ENCODE assay signal across 9 mouse cellular contexts in genomic region chr4:132292988-132293387, GRCm38 (mm10). TPM values are rescaled to one million over a fixed set of nuclear protein-coding genes. Genes with fewer than 3 reads are reported as not detected.
DNase-seq lines count a peak whose midpoint lies in the region; ATAC-seq and TF ChIP-seq lines count a peak whose summit lies in the region.
"Had no signal": no experiment of that assay in that cellular context is flagged by ENCODE, and none has a peak within 500 bp of the region (broad histone marks: within the 10 kb centered on the region; RNA-seq: fewer than 3 reads in every experiment).

No protein-coding gene starts in this region.

- no peak overlapping the region for H3K4me3 ChIP-seq in forebrain, embryonic 14.5 days (ENCODE audit: low read depth, low read length)
- no peak overlapping the region for H3K4me3 ChIP-seq in forebrain, embryonic 15.5 days
- H3K4me3 ChIP-seq in ES-Bruce4 (ENCODE audit: low read depth, low read length) = no peak overlapping the region
- H3K4me3 ChIP-seq: neural tube, embryonic 13.5 days had no signal

- TF ChIP-seq POLR2A in ES-Bruce4 (IDR thresholded peaks at IDR 0.05; ENCODE audit: insufficient read depth, low read length) = no peak

- no peak for TF ChIP-seq EP300 in ES-Bruce4 (IDR thresholded peaks at IDR 0.05; ENCODE audit: insufficient read depth, low read depth, low read length)

- peaks cover 45% of the 10 kb centered on the region for H3K36me3 ChIP-seq in forebrain, embryonic 14.5 days (ENCODE audit: control insufficient read depth, insufficient read depth, low read length)
- H3K36me3 ChIP-seq in forebrain, embryonic 15.5 days = peaks cover 30% of the 10 kb centered on the region
- peaks cover 5% of the 10 kb centered on the region for H3K36me3 ChIP-seq in ES-Bruce4 (ENCODE audit: control insufficient read depth, insufficient read depth, low read length, poor library complexity, severe bottlenecking)

- 55% methylated on average over 4 of the region's 4 CpGs for WGBS in forebrain, embryonic 14.5 days
- WGBS in forebrain, embryonic 15.5 days = 40% methylated on average over 4 of the region's 4 CpGs

- intact Hi-C loops in left cerebral cortex, postnatal 14 days (cut with DNase I) = loop anchor here (5.0 kb wide), 2 partner anchors 54 to 219 kb away; partner anchors contain the start of gene Sesn2

- no peaks in the 10 kb centered on the region for H3K4me1 ChIP-seq in forebrain, embryonic 14.5 days (ENCODE audit: control insufficient read depth, insufficient read depth, low read length)
- no peaks in the 10 kb centered on the region for H3K4me1 ChIP-seq in forebrain, embryonic 15.5 days
- no peaks in the 10 kb centered on the region for H3K4me1 ChIP-seq in ES-Bruce4 (ENCODE audit: control insufficient read depth, insufficient read depth, low read length)
- H3K4me1 ChIP-seq: neural tube, embryonic 13.5 days had no signal

- H3K9me3 ChIP-seq in forebrain, embryonic 14.5 days (replicated peaks; ENCODE audit: control insufficient read depth, low read length) = no peaks in the 10 kb centered on the region
- H3K9me3 ChIP-seq in forebrain, embryonic 15.5 days = no peaks in the 10 kb centered on the region
- no peaks in the 10 kb centered on the region for H3K9me3 ChIP-seq in ES-Bruce4 (replicated peaks; ENCODE audit: control insufficient read depth, insufficient read depth, low read length, poor library complexity, severe bottlenecking)
- H3K9me3 ChIP-seq: neural tube, embryonic 13.5 days had no signal

- H3K9ac ChIP-seq in forebrain, embryonic 14.5 days (ENCODE audit: low read length) = no peak overlapping the region
- no peak overlapping the region for H3K9ac ChIP-seq in forebrain, embryonic 15.5 days (replicated peaks)
- H3K9ac ChIP-seq in ES-Bruce4 (ENCODE audit: low read depth, poor library complexity, severe bottlenecking) = no peak overlapping the region
- H3K9ac ChIP-seq: neural tube, embryonic 13.5 days had no signal

- H3K27ac ChIP-seq in forebrain, embryonic 14.5 days (ENCODE audit: low read depth, low read length) = no peak overlapping the region
- no peak overlapping the region for H3K27ac ChIP-seq in forebrain, embryonic 15.5 days (replicated peaks)
- no peak overlapping the region for H3K27ac ChIP-seq in ES-Bruce4 (ENCODE audit: insufficient read depth, low read length)
- H3K27ac ChIP-seq: neural tube, embryonic 13.5 days had no signal

- DNase-seq in forebrain, embryonic 14.5 days (ENCODE audit: low spot score) = peak; percentile 52
- DNase-seq in left cerebral cortex, postnatal 14 days (ENCODE audit: low spot score in 2 of 2) = peak; percentile 54 to 67
- no peak for DNase-seq in left cerebral cortex, adult 8-10 months (ENCODE audit: low spot score in 2 of 2)
- peak; percentile 77 for DNase-seq in heart, postnatal 4 days
- DNase-seq in thymus, postnatal 25 days = no peak
- DNase-seq in spleen, postnatal 14 days (ENCODE audit: low spot score in 2 of 2) = no peak

- TF ChIP-seq CTCF in ES-Bruce4 (IDR thresholded peaks at IDR 0.05; ENCODE audit: low read depth, low read length) = peak; percentile 54

- no peaks in the 10 kb centered on the region for H3K27me3 ChIP-seq in forebrain, embryonic 14.5 days (replicated peaks; ENCODE audit: control insufficient read depth, insufficient read depth, low read length)
- no peaks in the 10 kb centered on the region for H3K27me3 ChIP-seq in forebrain, embryonic 15.5 days
- no peaks in the 10 kb centered on the region for H3K27me3 ChIP-seq in ES-Bruce4 (ENCODE audit: control insufficient read depth, insufficient read depth, low read length, poor library complexity, severe bottlenecking)
- H3K27me3 ChIP-seq: neural tube, embryonic 13.5 days had no signal

- no peak overlapping the region for H3K4me2 ChIP-seq in forebrain, embryonic 14.5 days (ENCODE audit: low read length)
- no peak overlapping the region for H3K4me2 ChIP-seq in forebrain, embryonic 15.5 days (replicated peaks)
- H3K4me2 ChIP-seq: neural tube, embryonic 13.5 days had no signal

- no peak for ATAC-seq in forebrain, embryonic 14.5 days
- no peak for ATAC-seq in forebrain, embryonic 15.5 days (replicated peaks)

RNA-seq across cellular contexts. Expression of gene Rab42, which starts 10.2 kb away (rescaled TPM):
- polyA plus RNA-seq in forebrain, embryonic 14.5 days (2014; fragmentation: Nextera tagmentation; extraction: Ambion mirVana) = 0.30 and 0.79 TPM in 2 replicates
- polyA plus RNA-seq in forebrain, embryonic 15.5 days (2015; fragmentation: Nextera tagmentation; extraction: Ambion mirVana) = 0.60 and 1.0 TPM in 2 replicates
- total RNA-seq in left cerebral cortex, postnatal 14 days (2021) = 1 to 10 TPM in 1 of 2 experiments, under 1 TPM in 1; 0.61 to 1.3 TPM
- total RNA-seq in left cerebral cortex, adult 8-10 months (2022) = 1 to 10 TPM; 1.5 to 3.3 (median 2.3) TPM
- 0.90 TPM in 1 of 2 replicates, not detected in the other for polyA plus RNA-seq in ES-Bruce4 (2011; ENCODE audit: insufficient read depth, insufficient read length, low read depth, missing spikeins)
- 1 to 10 TPM; 1.2 to 1.5 TPM for total RNA-seq in heart, postnatal 4 days (2021)

RNA-seq across cellular contexts. Expression of gene Taf12, which starts 18.8 kb away (rescaled TPM):
- 45.3 and 51.8 TPM in 2 replicates for polyA plus RNA-seq in forebrain, embryonic 14.5 days (2014; fragmentation: Nextera tagmentation; extraction: Ambion mirVana)
- 44.6 and 50.5 TPM in 2 replicates for polyA plus RNA-seq in forebrain, embryonic 15.5 days (2015; fragmentation: Nextera tagmentation; extraction: Ambion mirVana)
- 10 to 100 TPM; 16.9 to 18.3 TPM for total RNA-seq in left cerebral cortex, postnatal 14 days (2021)
- 10 to 100 TPM; 15.7 to 22.4 (median 20.4) TPM for total RNA-seq in left cerebral cortex, adult 8-10 months (2022)
- polyA plus RNA-seq in ES-Bruce4 (2011; ENCODE audit: insufficient read depth, insufficient read length, low read depth, missing spikeins) = 34.3 and 35.2 TPM in 2 replicates
- total RNA-seq in heart, postnatal 4 days (2021) = 10 to 100 TPM; 20.2 to 23.8 TPM

RNA-seq across cellular contexts. Expression of gene Gmeb1, which starts 31.6 kb away (rescaled TPM):
- 26.6 and 38.3 TPM in 2 replicates for polyA plus RNA-seq in forebrain, embryonic 14.5 days (2014; fragmentation: Nextera tagmentation; extraction: Ambion mirVana)
- 50.8 and 53.3 TPM in 2 replicates for polyA plus RNA-seq in forebrain, embryonic 15.5 days (2015; fragmentation: Nextera tagmentation; extraction: Ambion mirVana)
- total RNA-seq in left cerebral cortex, postnatal 14 days (2021) = 10 to 100 TPM; 25.1 to 25.9 TPM
- total RNA-seq in left cerebral cortex, adult 8-10 months (2022) = 10 to 100 TPM; 18.9 to 24.7 (median 20.2) TPM
- polyA plus RNA-seq in ES-Bruce4 (2011; ENCODE audit: insufficient read depth, insufficient read length, low read depth, missing spikeins) = 23.8 and 25.9 TPM in 2 replicates
- 10 to 100 TPM; 19.4 to 21.1 TPM for total RNA-seq in heart, postnatal 4 days (2021)

RNA-seq across cellular contexts. Expression of gene Trnau1ap, which starts 36.4 kb away (rescaled TPM):
- 87.3 and 97.9 TPM in 2 replicates for polyA plus RNA-seq in forebrain, embryonic 14.5 days (2014; fragmentation: Nextera tagmentation; extraction: Ambion mirVana)
- polyA plus RNA-seq in forebrain, embryonic 15.5 days (2015; fragmentation: Nextera tagmentation; extraction: Ambion mirVana) = 86.3 and 92.3 TPM in 2 replicates
- total RNA-seq in left cerebral cortex, postnatal 14 days (2021) = 10 to 100 TPM; 20.1 to 22.1 TPM
- total RNA-seq in left cerebral cortex, adult 8-10 months (2022) = 10 to 100 TPM; 20.6 to 30.6 (median 29.0) TPM
- polyA plus RNA-seq in ES-Bruce4 (2011; ENCODE audit: insufficient read depth, insufficient read length, low read depth, missing spikeins) = 35.2 and 36.1 TPM in 2 replicates
- 10 to 100 TPM; 33.5 to 39.1 TPM for total RNA-seq in heart, postnatal 4 days (2021)

Comparison
In these comparisons a context has a peak if more than half of its experiments do, and no peak if none do; other contexts are left out.
1. DNase-seq: peak in forebrain, embryonic 14.5 days (single experiment), left cerebral cortex, postnatal 14 days (2 of 2) and heart, postnatal 4 days (single experiment); none in left cerebral cortex, adult 8-10 months (0 of 2), thymus, postnatal 25 days (single experiment) and spleen, postnatal 14 days (0 of 2).